In the genomic region with DNA sequence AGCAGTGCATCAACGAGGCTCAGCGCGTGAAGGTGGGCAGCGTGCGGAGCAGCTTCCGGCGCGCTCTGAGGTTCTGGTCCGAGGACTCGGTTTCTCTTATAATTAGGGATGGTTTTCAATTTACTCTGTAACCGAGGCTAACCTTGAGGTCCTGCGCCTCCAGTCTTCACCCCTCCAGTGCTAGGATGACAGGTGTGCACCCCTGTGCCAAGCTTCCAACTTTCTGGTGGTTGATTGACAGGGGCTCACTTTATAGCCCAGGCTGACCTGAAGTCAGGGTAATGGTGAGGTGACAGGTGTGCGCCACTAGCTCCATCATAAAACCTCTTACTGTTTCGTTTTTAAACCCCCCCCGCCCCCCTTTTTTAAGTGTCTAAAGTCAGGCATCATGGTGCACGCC, we compare ENCODE assay signal across 9 mouse cellular contexts. TPM values are rescaled to one million over a fixed set of nuclear protein-coding genes. Genes with fewer than 3 reads are reported as not detected.
DNase-seq lines count a peak whose midpoint lies in the region; ATAC-seq and TF ChIP-seq lines count a peak whose summit lies in the region.
"Had no signal": no experiment of that assay in that cellular context is flagged by ENCODE, and none has a peak within 500 bp of the region (broad histone marks: within the 10 kb centered on the region; RNA-seq: fewer than 3 reads in every experiment).

No protein-coding gene starts in this region.

- WGBS in lung, adult 2 months = 3% methylated on average over 16 of the region's 16 CpGs
- WGBS in limb, embryonic 11.5 days = 6% methylated on average over 16 of the region's 16 CpGs
- 6% methylated on average over 16 of the region's 16 CpGs for WGBS in neural tube, embryonic 14.5 days

- no peak for TF ChIP-seq POLR2A in lung, adult 2 months (IDR thresholded peaks at IDR 0.05; ENCODE audit: borderline replicate concordance, extremely low read depth, low read depth, low read length)
- TF ChIP-seq POLR2A in embryonic fibroblast, embryonic 13.5 days (IDR thresholded peaks at IDR 0.05; ENCODE audit: low read depth, low read length) = no peak

- H3K9ac ChIP-seq in limb, embryonic 11.5 days (ENCODE audit: low read length) = peak overlapping the region; percentile 68
- peak overlapping the region; percentile 70 for H3K9ac ChIP-seq in neural tube, embryonic 14.5 days (replicated peaks; ENCODE audit: low read depth, low read length)

- no peak for TF ChIP-seq CTCF in lung, adult 2 months (IDR thresholded peaks at IDR 0.05; ENCODE audit: insufficient read depth, low read length)
- no peak for TF ChIP-seq CTCF in embryonic fibroblast, embryonic 13.5 days (IDR thresholded peaks at IDR 0.05; ENCODE audit: borderline replicate concordance, insufficient read depth, low read length)

- peaks cover 23% of the 10 kb centered on the region for H3K36me3 ChIP-seq in limb, embryonic 11.5 days (ENCODE audit: control insufficient read depth, insufficient read depth, low read length)
- peaks cover 44% of the 10 kb centered on the region for H3K36me3 ChIP-seq in neural tube, embryonic 14.5 days (ENCODE audit: control insufficient read depth, insufficient read depth, low read length)

- H3K4me2 ChIP-seq in limb, embryonic 11.5 days (ENCODE audit: low read depth, severe bottlenecking) = peak overlapping the region; percentile 91
- peak overlapping the region; percentile 97 for H3K4me2 ChIP-seq in neural tube, embryonic 14.5 days (ENCODE audit: low read depth, low read length)

- H3K27me3 ChIP-seq in limb, embryonic 11.5 days (ENCODE audit: control insufficient read depth, insufficient read depth, low read length) = no peaks in the 10 kb centered on the region
- no peaks in the 10 kb centered on the region for H3K27me3 ChIP-seq in neural tube, embryonic 14.5 days (ENCODE audit: control insufficient read depth, insufficient read depth, low read length)

- peak overlapping the region; percentile 99 for H3K4me3 ChIP-seq in lung, adult 2 months (replicated peaks; ENCODE audit: extremely low read depth, low read depth, low read length)
- peak overlapping the region; percentile 96 for H3K4me3 ChIP-seq in embryonic fibroblast, embryonic 13.5 days (ENCODE audit: insufficient read depth, low read length)
- peak overlapping the region; percentile 91 for H3K4me3 ChIP-seq in limb, embryonic 11.5 days (ENCODE audit: low read depth, low read length)
- peak overlapping the region; percentile 85 for H3K4me3 ChIP-seq in neural tube, embryonic 14.5 days (ENCODE audit: low read depth, low read length)

- H3K27ac ChIP-seq in embryonic fibroblast, embryonic 13.5 days (ENCODE audit: insufficient read depth, low read length) = peak overlapping the region; percentile 78
- H3K27ac ChIP-seq in limb, embryonic 11.5 days (replicated peaks; ENCODE audit: low read depth, low read length) = no peak overlapping the region
- H3K27ac ChIP-seq in neural tube, embryonic 14.5 days (ENCODE audit: low read depth, low read length) = peak overlapping the region; percentile 56

- H3K4me1 ChIP-seq in lung, adult 2 months (ENCODE audit: control insufficient read depth, insufficient read depth, low read length) = peaks cover 7% of the 10 kb centered on the region
- peaks cover 4% of the 10 kb centered on the region; the same call in 1 of the 2 replicates for H3K4me1 ChIP-seq in embryonic fibroblast, embryonic 13.5 days (ENCODE audit: control insufficient read depth, insufficient read depth, low read length)
- H3K4me1 ChIP-seq in limb, embryonic 11.5 days (ENCODE audit: control insufficient read depth, insufficient read depth, low read length) = peaks cover 15% of the 10 kb centered on the region
- H3K4me1 ChIP-seq in neural tube, embryonic 14.5 days (ENCODE audit: control insufficient read depth, insufficient read depth, low read length) = peaks cover 19% of the 10 kb centered on the region

- ATAC-seq in limb, embryonic 11.5 days (ENCODE audit: insufficient number of reproducible peaks, low FRiP score, low TSS enrichment, low read depth) = peak; percentile 27; the same call in 1 of the 2 replicates
- peak; percentile 55 for ATAC-seq in neural tube, embryonic 14.5 days (ENCODE audit: low read depth)

- H3K9me3 ChIP-seq in limb, embryonic 11.5 days (ENCODE audit: control insufficient read depth, low read length) = no peaks in the 10 kb centered on the region
- no peaks in the 10 kb centered on the region for H3K9me3 ChIP-seq in neural tube, embryonic 14.5 days (ENCODE audit: control insufficient read depth, low read length)

- no peak for DNase-seq in lung, adult 2 months
- no peak for DNase-seq in lung, adult 18-20 months
- no peak for DNase-seq in limb, embryonic 11.5 days (ENCODE audit: low spot score)
- DNase-seq in thymus, postnatal 0 days (ENCODE audit: low spot score) = no peak
- DNase-seq in layer of hippocampus, postnatal 36 days = no peak
- no peak for DNase-seq in urinary bladder, postnatal 10 days (ENCODE audit: low spot score)

RNA-seq across cellular contexts. Expression of a gene that starts 0.6 kb away (rescaled TPM):
- 308 and 342 TPM in 2 replicates for polyA plus RNA-seq in lung, adult 2 months (2012; rRNA removed)
- polyA plus RNA-seq in embryonic fibroblast, embryonic 13.5 days (2011; ENCODE audit: insufficient read length, low read depth, missing spikeins) = 129 and 132 TPM in 2 replicates
- 263 and 281 TPM in 2 replicates for polyA plus RNA-seq in limb, embryonic 11.5 days (2014; fragmentation: Nextera tagmentation; extraction: Ambion mirVana)
- polyA plus RNA-seq in neural tube, embryonic 14.5 days (2014; fragmentation: Nextera tagmentation; extraction: Ambion mirVana) = 285 and 327 TPM in 2 replicates
- polyA plus RNA-seq in thymus, postnatal 0 days (2015; fragmentation: Nextera tagmentation; extraction: Ambion mirVana) = 314 and 316 TPM in 2 replicates
- total RNA-seq in layer of hippocampus, postnatal 36 days (2021) = 100 to 1,000 TPM; 129 to 133 TPM

RNA-seq across cellular contexts. Expression of a gene that starts 0.6 kb away (rescaled TPM):
- 37.2 and 43.0 TPM in 2 replicates for polyA plus RNA-seq in lung, adult 2 months (2012; rRNA removed)
- 24.8 and 31.6 TPM in 2 replicates for polyA plus RNA-seq in embryonic fibroblast, embryonic 13.5 days (2011; ENCODE audit: insufficient read length, low read depth, missing spikeins)
- polyA plus RNA-seq in limb, embryonic 11.5 days (2014; fragmentation: Nextera tagmentation; extraction: Ambion mirVana) = 55.8 and 62.1 TPM in 2 replicates
- polyA plus RNA-seq in neural tube, embryonic 14.5 days (2014; fragmentation: Nextera tagmentation; extraction: Ambion mirVana) = 44.5 and 45.9 TPM in 2 replicates
- 53.6 and 58.1 TPM in 2 replicates for polyA plus RNA-seq in thymus, postnatal 0 days (2015; fragmentation: Nextera tagmentation; extraction: Ambion mirVana)
- 10 to 100 TPM; 39.7 to 40.2 TPM for total RNA-seq in layer of hippocampus, postnatal 36 days (2021)

RNA-seq across cellular contexts. Expression of a gene that starts 12.7 kb away (rescaled TPM):
- 2.7 TPM in 2 replicates for polyA plus RNA-seq in lung, adult 2 months (2012; rRNA removed)
- 2.6 and 3.2 TPM in 2 replicates for polyA plus RNA-seq in embryonic fibroblast, embryonic 13.5 days (2011; ENCODE audit: insufficient read length, low read depth, missing spikeins)
- 4.7 and 6.0 TPM in 2 replicates for polyA plus RNA-seq in limb, embryonic 11.5 days (2014; fragmentation: Nextera tagmentation; extraction: Ambion mirVana)
- polyA plus RNA-seq in neural tube, embryonic 14.5 days (2014; fragmentation: Nextera tagmentation; extraction: Ambion mirVana) = 33.4 and 42.9 TPM in 2 replicates
- 0.19 and 0.40 TPM in 2 replicates for polyA plus RNA-seq in thymus, postnatal 0 days (2015; fragmentation: Nextera tagmentation; extraction: Ambion mirVana)
- total RNA-seq in layer of hippocampus, postnatal 36 days (2021) = 100 to 1,000 TPM; 116 to 127 TPM
- total RNA-seq: hematopoietic stem cell, adult 5-6 weeks had no signal

RNA-seq across cellular contexts. Expression of a gene that starts 20.3 kb away (rescaled TPM):
- 75.0 and 111 TPM in 2 replicates for polyA plus RNA-seq in lung, adult 2 months (2012; rRNA removed)
- 42.2 and 54.0 TPM in 2 replicates for polyA plus RNA-seq in embryonic fibroblast, embryonic 13.5 days (2011; ENCODE audit: insufficient read length, low read depth, missing spikeins)
- polyA plus RNA-seq in limb, embryonic 11.5 days (2014; fragmentation: Nextera tagmentation; extraction: Ambion mirVana) = 75.2 and 78.6 TPM in 2 replicates
- polyA plus RNA-seq in neural tube, embryonic 14.5 days (2014; fragmentation: Nextera tagmentation; extraction: Ambion mirVana) = 16.8 and 25.5 TPM in 2 replicates
- polyA plus RNA-seq in thymus, postnatal 0 days (2015; fragmentation: Nextera tagmentation; extraction: Ambion mirVana) = 25.7 and 26.9 TPM in 2 replicates
- 10 to 100 TPM; 77.3 to 86.6 TPM for total RNA-seq in layer of hippocampus, postnatal 36 days (2021)

RNA-seq across cellular contexts. Expression of a gene that starts 26.7 kb away (rescaled TPM):
- polyA plus RNA-seq in lung, adult 2 months (2012; rRNA removed) = 1.1 and 1.5 TPM in 2 replicates
- not detected in 2 replicates for polyA plus RNA-seq in embryonic fibroblast, embryonic 13.5 days (2011; ENCODE audit: insufficient read length, low read depth, missing spikeins)
- polyA plus RNA-seq in limb, embryonic 11.5 days (2014; fragmentation: Nextera tagmentation; extraction: Ambion mirVana) = 2.9 and 4.2 TPM in 2 replicates
- 2.1 and 7.5 TPM in 2 replicates for polyA plus RNA-seq in neural tube, embryonic 14.5 days (2014; fragmentation: Nextera tagmentation; extraction: Ambion mirVana)
- 0.13 TPM in 1 of 2 replicates, not detected in the other for polyA plus RNA-seq in thymus, postnatal 0 days (2015; fragmentation: Nextera tagmentation; extraction: Ambion mirVana)
- 10 to 100 TPM; 11.2 to 18.7 TPM for total RNA-seq in layer of hippocampus, postnatal 36 days (2021)
- total RNA-seq: hematopoietic stem cell, adult 5-6 weeks had no signal
